Mouse (Mus musculus) cerebellum, adult 2 months (tissue): ENCODE measurements at regions not wholly inside any gene's neighbourhood (a gene's known extent, or its start where the extent isn't known, plus 50 kb on each side); places are given as distances from the start of the nearest gene placed in this dataset.

Experiments used
- CTCF ChIP-seq: fragments of 200-500 bp; IDR thresholded peaks from 2 replicates; pipeline ENCODE4 v1.5.1; 2011; ENCODE audit warnings: low read depth, mild to moderate bottlenecking, control low read depth, low read length, moderate library complexity, borderline replicate concordance; ENCODE audit not compliant: insufficient read depth
- POLR2A ChIP-seq: fragments of 200-500 bp; IDR thresholded peaks from 2 replicates; pipeline ENCODE4 v1.6.1; 2011; ENCODE audit warnings: low read length, control low read depth, borderline replicate concordance; ENCODE audit not compliant: insufficient read depth

GRCm38 (mm10) chr14:36623036-36623435, 345.5 kb downstream of the Ccser2 start:
- TF ChIP-seq CTCF: no peak
- no peak for TF ChIP-seq POLR2A
